Mouse (Mus musculus) olfactory bulb, adult 2 months (tissue): ENCODE data around the gene Skp2.

ENCODE experiments used
- CTCF ChIP-seq: fragments of 200-500 bp; IDR thresholded peaks from 2 replicates; pipeline ENCODE4 v1.5.1; 2012; ENCODE audit warnings: low read depth, mild to moderate bottlenecking, low read length, moderate library complexity; ENCODE audit not compliant: insufficient read depth
- POLR2A ChIP-seq: fragments of 200-500 bp; IDR thresholded peaks from 2 replicates; pipeline ENCODE4 v1.6.1; 2012; ENCODE audit warnings: mild to moderate bottlenecking, low read depth, low read length, moderate library complexity; ENCODE audit not compliant: insufficient read depth

DNA sequence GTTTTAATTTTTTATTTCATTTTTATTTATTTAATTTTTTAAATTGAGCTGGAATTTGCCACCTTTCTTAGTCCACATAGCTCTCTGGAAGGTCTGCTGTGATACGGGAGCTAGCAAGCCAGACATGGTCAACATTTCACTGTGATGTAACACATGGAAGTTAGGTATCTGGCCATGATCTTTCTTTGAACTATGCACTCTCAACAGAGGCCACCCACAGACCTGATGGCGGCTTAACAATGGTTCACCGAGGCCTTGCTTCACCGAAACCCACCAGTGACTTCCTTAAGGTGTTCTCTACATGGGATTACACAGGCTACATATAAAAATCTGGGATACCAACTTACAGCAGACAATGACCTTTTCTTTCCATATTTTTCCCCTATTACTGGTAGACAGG, 41.1 kb downstream of the Skp2 start:
- TF ChIP-seq POLR2A, result no peak
- TF ChIP-seq CTCF, result no peak
